Mouse (Mus musculus) forebrain, embryonic 14.5 days (tissue): ENCODE measurements around the gene BC005624. TPM values are rescaled to one million over a fixed set of nuclear protein-coding genes. Genes with fewer than 3 reads are reported as not detected.
"Not testable (repeated sequence)": the region's sequence is repeated elsewhere in the genome, so short reads cannot be mapped to it uniquely, and the experiment has no call there.

ENCODE experiments used
- ATAC-seq: fragments of 200-750 bp; cut with Nextera tagmentation; 2 replicates; pipeline ENCODE4 v1.8.0; 2017; ENCODE audit warnings: mild to moderate bottlenecking, moderate library complexity
- DNase-seq: peaks from one replicate; pipeline ENCODE4 v3.0.0-alpha.2; 2015; ENCODE audit warnings: low spot score
- H3K27ac ChIP-seq: fragments of 300-500 bp; sonication (generic); 2 replicates; pipeline ENCODE4 v1.5.1; 2014; ENCODE audit warnings: low read depth, mild to moderate bottlenecking, control low read depth, low read length, moderate library complexity
- H3K27me3 ChIP-seq: fragments of 300-500 bp; sonication (generic); replicated peaks from 2 replicates; pipeline ENCODE4 v1.6.1; 2014; ENCODE audit warnings: low read length, control low read depth, mixed read lengths; ENCODE audit not compliant: control insufficient read depth, insufficient read depth
- H3K36me3 ChIP-seq: fragments of 300-500 bp; sonication (generic); 2 replicates; pipeline ENCODE4 v1.6.1; 2014; ENCODE audit warnings: low read length, control low read depth; ENCODE audit not compliant: control insufficient read depth, insufficient read depth
- H3K4me1 ChIP-seq: fragments of 300-500 bp; sonication (generic); 2 replicates; pipeline ENCODE4 v1.6.1; 2014; ENCODE audit warnings: antibody characterized with exemption, low read length, control low read depth; ENCODE audit not compliant: control insufficient read depth, insufficient read depth
- H3K4me2 ChIP-seq: fragments of 300-500 bp; sonication (generic); 2 replicates; pipeline ENCODE4 v1.6.1; 2014; ENCODE audit warnings: mild to moderate bottlenecking, control low read depth, low read length
- H3K4me3 ChIP-seq: fragments of 300-500 bp; sonication (generic); 2 replicates; pipeline ENCODE4 v1.5.1; 2014; ENCODE audit warnings: low read depth, low read length, control low read depth
- H3K9ac ChIP-seq: fragments of 300-500 bp; sonication (generic); 2 replicates; pipeline ENCODE4 v1.6.1; 2014; ENCODE audit warnings: mild to moderate bottlenecking, low read length, control low read depth, moderate library complexity
- H3K9me3 ChIP-seq: fragments of 300-500 bp; sonication (generic); replicated peaks from 2 replicates; pipeline ENCODE4 v1.6.1; 2016; ENCODE audit warnings: low read length, control low read depth, mixed read lengths; ENCODE audit not compliant: control insufficient read depth
- WGBS: fragments of 180-500 bp; shearing (Covaris S2); extraction: QIAGEN DNeasy Blood & Tissue Kit; methylation state at CpG from one replicate; pipeline ENCODE4 v1.1.7; 2014; 5-methylcytosine and 5-hydroxymethylcytosine counted together
- polyA plus RNA-seq: library from polyadenylated mRNA; unstranded; fragments of >200 nt; fragmentation: Nextera tagmentation; extraction: Ambion mirVana; gene quantifications from 2 replicates; pipeline ENCODE4 v1.2.1, GENCODE M21; 2014

BC005624 gene
- polyA plus RNA-seq, 1 experiment from 2014 or later, result 60.1 TPM

- no peak for ATAC-seq
- no peaks in the 10 kb centered on the region for H3K36me3 ChIP-seq
- no peaks in the 10 kb centered on the region for H3K27me3 ChIP-seq
- H3K4me1 ChIP-seq, result no peaks in the 10 kb centered on the region
- H3K9ac ChIP-seq, result no peak overlapping the region
- no peak overlapping the region for H3K4me2 ChIP-seq
- no peaks in the 10 kb centered on the region for H3K9me3 ChIP-seq
- WGBS, result 58% methylated on average over 4 of the region's 4 CpGs
- no peak overlapping the region for H3K27ac ChIP-seq
- no peak for DNase-seq
- no peak overlapping the region for H3K4me3 ChIP-seq
These were observed 43.4 kb downstream of the BC005624 start for GRCm38 (mm10) chr2:30938574-30938991.

- no peaks in the 10 kb centered on the region for H3K4me1 ChIP-seq
- H3K9ac ChIP-seq, result no peak overlapping the region
- WGBS, result 90% methylated on average over 8 of the region's 8 CpGs
- no peak overlapping the region for H3K4me3 ChIP-seq
- no peak for DNase-seq
- no peak overlapping the region for H3K4me2 ChIP-seq
- H3K27me3 ChIP-seq, result no peaks in the 10 kb centered on the region
- H3K9me3 ChIP-seq, result no peaks in the 10 kb centered on the region
- no peaks in the 10 kb centered on the region for H3K36me3 ChIP-seq
- H3K27ac ChIP-seq, result no peak overlapping the region
- ATAC-seq, result no peak
These were observed 44.3 kb downstream of the BC005624 start for GRCm38 (mm10) chr2:30937731-30938130.

DNA sequence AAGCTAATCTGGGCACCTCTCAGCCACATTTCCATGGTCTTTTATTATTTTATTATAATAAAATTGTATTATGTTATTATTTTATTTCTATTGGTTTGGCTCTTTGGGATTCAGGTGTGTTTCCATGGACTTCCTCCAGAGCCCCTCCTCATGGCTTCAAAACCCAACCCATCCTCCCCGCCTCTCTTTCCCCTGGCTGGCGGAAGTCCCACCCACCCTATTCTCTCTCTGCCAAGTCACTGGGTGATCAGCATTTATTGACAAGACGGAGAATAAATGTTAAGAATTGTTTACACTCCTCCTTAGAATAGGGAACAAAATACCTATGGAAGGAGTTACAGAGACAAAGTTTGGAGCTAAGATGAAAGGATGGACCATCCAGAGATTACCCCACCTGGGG lies 45.2 kb downstream of the BC005624 start:
- H3K9me3 ChIP-seq, result no peaks in the 10 kb centered on the region
- DNase-seq (no peak), ATAC-seq (no peak)
- H3K4me1 ChIP-seq, result no peaks in the 10 kb centered on the region
- H3K36me3 ChIP-seq, result no peaks in the 10 kb centered on the region
- H3K9ac ChIP-seq, result no peak overlapping the region
- no peak overlapping the region for H3K27ac ChIP-seq
- no peak overlapping the region for H3K4me2 ChIP-seq
- no peaks in the 10 kb centered on the region for H3K27me3 ChIP-seq
- H3K4me3 ChIP-seq, result no peak overlapping the region
- 63% methylated on average over 3 of the region's 3 CpGs for WGBS

DNA sequence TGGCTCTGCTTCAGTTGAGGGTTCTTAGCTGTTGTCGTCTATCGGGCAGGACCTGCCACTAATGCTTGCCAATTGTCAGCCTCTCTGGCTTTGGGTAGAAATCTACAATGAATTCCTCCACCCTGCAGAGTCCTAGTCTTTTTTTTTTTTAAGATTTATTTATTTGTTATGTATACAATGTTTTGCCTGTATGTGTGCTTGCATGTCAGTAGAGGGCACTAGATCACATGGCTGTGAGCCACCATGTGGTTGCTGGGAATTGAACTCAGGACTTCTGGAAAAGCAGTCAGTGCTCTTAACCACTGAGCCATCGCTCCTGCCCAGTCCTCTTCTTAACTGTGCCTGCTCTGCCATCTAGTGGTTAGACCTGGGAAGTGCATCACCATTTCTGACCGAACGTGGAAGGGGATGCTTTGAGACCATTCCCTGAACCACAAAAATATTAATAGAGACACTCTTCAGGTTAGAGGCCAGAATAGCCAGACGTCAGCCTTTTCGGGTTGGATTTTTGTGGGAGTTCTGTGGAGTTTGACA lies 48.0 kb downstream of the BC005624 start:
- 23% methylated on average over 7 of the region's 7 CpGs for WGBS

DNA sequence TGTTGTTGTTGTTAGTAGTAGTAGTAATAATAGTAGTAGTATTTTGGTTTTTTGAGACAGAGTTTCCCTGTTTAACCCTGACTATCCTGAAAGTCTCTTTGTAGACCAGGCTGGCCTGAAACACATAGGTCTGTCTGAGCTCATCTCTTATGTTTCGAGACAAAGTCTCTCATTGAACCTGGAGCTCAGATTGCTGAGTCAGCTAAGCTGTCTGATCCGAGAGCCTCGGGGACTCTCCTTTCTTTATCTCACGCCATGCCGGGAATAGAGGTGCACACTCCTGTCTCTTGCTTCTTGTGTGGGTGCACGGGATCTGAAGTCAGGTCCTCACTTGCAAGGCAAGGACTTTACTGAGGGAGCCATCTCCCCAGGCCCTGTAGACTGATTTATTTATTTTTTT lies 49.0 kb downstream of the BC005624 start:
- Histone ChIP-seq H3K4me3 (no peak overlapping the region), H3K27me3 (no peaks in the 10 kb centered on the region), H3K9me3 (no peaks in the 10 kb centered on the region), H3K4me1 (no peaks in the 10 kb centered on the region), H3K36me3 (no peaks in the 10 kb centered on the region), H3K27ac (no peak overlapping the region), H3K4me2 (no peak overlapping the region), H3K9ac (no peak overlapping the region)
- DNase-seq (no peak), ATAC-seq (no peak)
- 65% methylated on average over 6 of the region's 6 CpGs for WGBS

More for the DNA sequence above, 48.0 kb downstream of the BC005624 start:
- H3K4me3 ChIP-seq, result no peak overlapping the region
- H3K36me3 ChIP-seq, result no peaks in the 10 kb centered on the region
- H3K27me3 ChIP-seq, result no peaks in the 10 kb centered on the region
- peak; percentile 86 for DNase-seq
- no peak overlapping the region for H3K27ac ChIP-seq
- H3K4me1 ChIP-seq, result no peaks in the 10 kb centered on the region
- no peak overlapping the region for H3K9ac ChIP-seq
- no peak for ATAC-seq
- no peaks in the 10 kb centered on the region for H3K9me3 ChIP-seq
- no peak overlapping the region for H3K4me2 ChIP-seq

GRCm38 (mm10) chr2:30931922-30932321 lies 50.1 kb downstream of the BC005624 start:
- WGBS, result 76% methylated on average over 3 of the region's 3 CpGs
- Histone ChIP-seq H3K9ac (no peak overlapping the region), H3K4me3 (no peak overlapping the region), H3K27ac (no peak overlapping the region), H3K4me2 (no peak overlapping the region), H3K36me3 (no peaks in the 10 kb centered on the region), H3K27me3 (no peaks in the 10 kb centered on the region), H3K4me1 (no peaks in the 10 kb centered on the region), H3K9me3 (no peaks in the 10 kb centered on the region)
- no peak for DNase-seq
- ATAC-seq, result no peak

GRCm38 (mm10) chr2:30930846-30931245 lies 51.2 kb downstream of the BC005624 start:
- H3K4me1 ChIP-seq, H3K27me3 ChIP-seq, ATAC-seq, DNase-seq, H3K27ac ChIP-seq, H3K4me3 ChIP-seq, H3K36me3 ChIP-seq, H3K4me2 ChIP-seq, H3K9ac ChIP-seq, H3K9me3 ChIP-seq: not testable (repeated sequence)
- WGBS, result 87% methylated on average over 2 of the region's 2 CpGs

GRCm38 (mm10) chr2:30929483-30930045 lies 52.4 kb downstream of the BC005624 start, which contains the start of gene Ptges:
Gene Ptges (minus strand): TSS chr2:30929863.
- Histone ChIP-seq H3K27ac (no peak within 1 kb of the TSS), H3K27me3 (no peaks in the 10 kb centered on the region), H3K9me3 (no peaks in the 10 kb centered on the region), H3K9ac (peak within 1 kb of the TSS; percentile 50), H3K4me3 (peak within 1 kb of the TSS; percentile 19), H3K36me3 (no peaks in the 10 kb centered on the region), H3K4me2 (peak within 1 kb of the TSS; percentile 57), H3K4me1 (no peaks in the 10 kb centered on the region)
- ATAC-seq (peak; percentile 62), DNase-seq (peak; percentile 82)
- WGBS, result 2% methylated on average over 23 of the region's 23 CpGs

DNA sequence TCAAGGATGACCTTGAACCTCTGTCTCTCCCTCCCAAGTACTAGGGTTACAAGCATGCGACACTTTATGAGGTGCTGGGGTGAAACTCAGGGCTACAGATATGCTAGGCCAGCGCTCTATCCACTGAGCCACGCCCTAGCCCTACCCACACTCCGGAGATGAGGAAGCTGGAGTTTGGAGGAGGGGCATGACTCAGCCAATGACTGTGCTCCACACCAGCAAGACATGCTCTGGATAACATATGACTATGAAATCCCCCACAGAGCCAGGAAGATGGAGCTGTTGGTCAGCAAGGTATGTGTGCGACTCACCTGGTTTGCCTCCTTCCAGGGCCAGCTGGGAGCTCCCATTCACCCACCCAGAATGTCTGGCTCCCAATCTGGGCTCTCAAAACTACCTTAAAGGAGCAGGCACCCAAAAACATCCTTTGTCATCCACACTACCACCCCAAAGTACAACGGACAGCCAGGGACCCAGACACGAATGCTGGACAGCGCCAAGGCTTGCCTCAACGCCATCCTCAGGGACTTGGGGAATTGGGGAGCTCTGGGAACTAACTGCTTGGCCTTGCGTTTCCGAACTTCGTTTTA lies 53.0 kb downstream of the BC005624 start:
- ATAC-seq, result no peak

More for the DNA sequence above, 53.0 kb downstream of the BC005624 start:
- no peak overlapping the region for H3K27ac ChIP-seq
- no peak overlapping the region for H3K4me3 ChIP-seq
- H3K4me2 ChIP-seq, result peak overlapping the region; percentile 57
- H3K4me1 ChIP-seq, result no peaks in the 10 kb centered on the region
- WGBS, result 29% methylated on average over 12 of the region's 12 CpGs
- H3K9me3 ChIP-seq, result no peaks in the 10 kb centered on the region
- no peaks in the 10 kb centered on the region for H3K36me3 ChIP-seq
- H3K9ac ChIP-seq, result peak overlapping the region; percentile 50; the same call in 1 of the 2 replicates
- DNase-seq, result no peak
- H3K27me3 ChIP-seq, result no peaks in the 10 kb centered on the region
